Mouse (Mus musculus) cortical plate, adult 2 months (tissue): ENCODE data around the gene Ninj2. TPM values are rescaled to one million over a fixed set of nuclear protein-coding genes. Genes with fewer than 3 reads are reported as not detected.

Experiments used
- H3K27ac ChIP-seq: fragments of 200-500 bp; 2 replicates; pipeline ENCODE4 v1.5.1; 2012; ENCODE audit warnings: low read length, control low read depth, inconsistent platforms; ENCODE audit not compliant: insufficient read depth
- H3K4me1 ChIP-seq: fragments of 200-500 bp; 2 replicates; pipeline ENCODE4 v1.6.1; 2011; ENCODE audit warnings: low read length; ENCODE audit not compliant: control insufficient read depth, insufficient read depth
- H3K4me3 ChIP-seq: fragments of 200-500 bp; 2 replicates; pipeline ENCODE4 v1.5.1; 2011; ENCODE audit warnings: mild to moderate bottlenecking, low read length, control low read depth; ENCODE audit not compliant: insufficient read depth
- CTCF ChIP-seq: fragments of 200-500 bp; IDR thresholded peaks from 2 replicates; pipeline ENCODE4 v1.5.1; 2011; ENCODE audit warnings: mild to moderate bottlenecking, control low read depth, low read length; ENCODE audit not compliant: insufficient read depth; ENCODE audit errors: extremely low read depth
- POLR2A ChIP-seq: fragments of 200-500 bp; IDR thresholded peaks from 2 replicates; pipeline ENCODE4 v1.6.1; 2011; ENCODE audit warnings: mild to moderate bottlenecking, low read length, control low read depth; ENCODE audit not compliant: insufficient read depth; ENCODE audit errors: extremely low read depth
- polyA plus RNA-seq: library from polyadenylated mRNA; depleted of rRNA; stranded (reverse); fragments of >200 nt; gene quantifications from 2 replicates; pipeline ENCODE4 v1.2.3, GENCODE M21; 2012

Ninj2 gene
- polyA plus RNA-seq, 1 experiment = 7.0 TPM

DNA sequence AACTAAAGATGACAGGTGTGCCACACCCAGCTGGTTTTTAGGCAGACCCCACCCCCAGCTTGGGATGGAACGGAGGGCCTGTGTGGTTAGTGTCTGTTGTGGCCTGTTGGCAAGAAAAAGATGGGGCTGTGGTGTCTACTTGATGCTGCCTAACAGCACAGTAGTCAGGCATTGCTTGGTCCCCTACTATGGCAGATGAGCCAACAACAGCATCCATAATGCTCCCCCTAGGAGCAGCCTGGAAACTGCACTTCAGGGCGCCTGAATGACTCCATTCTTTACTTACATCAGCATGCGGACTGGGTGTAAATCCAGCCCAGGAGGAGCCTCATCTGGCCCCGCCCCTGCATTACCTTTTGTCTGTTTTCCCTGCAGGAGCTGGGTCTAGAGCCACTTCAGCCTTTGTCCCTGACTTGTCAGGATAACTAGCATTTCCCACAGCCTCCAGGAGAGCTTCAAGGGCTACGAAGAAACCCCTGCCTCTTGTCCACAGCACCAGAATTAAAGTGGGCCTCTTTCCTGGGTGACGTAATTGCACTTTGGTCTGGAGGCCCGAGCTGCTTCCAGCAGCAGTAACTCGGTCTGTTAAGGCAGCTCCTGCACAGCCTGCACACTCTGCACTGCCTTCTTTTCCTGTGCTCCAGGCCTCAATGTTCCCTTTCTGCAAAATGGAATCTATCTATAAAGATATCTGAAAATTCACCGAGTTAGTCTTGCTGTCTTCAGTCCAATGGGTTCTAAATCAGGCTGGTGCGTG, 106.7 kb downstream of the Ninj2 start:
- TF ChIP-seq POLR2A = no peak
- no peak for TF ChIP-seq CTCF
- H3K4me1 ChIP-seq = no peaks in the 10 kb centered on the region
- H3K4me3 ChIP-seq = no peak overlapping the region
- no peak overlapping the region for H3K27ac ChIP-seq

DNA sequence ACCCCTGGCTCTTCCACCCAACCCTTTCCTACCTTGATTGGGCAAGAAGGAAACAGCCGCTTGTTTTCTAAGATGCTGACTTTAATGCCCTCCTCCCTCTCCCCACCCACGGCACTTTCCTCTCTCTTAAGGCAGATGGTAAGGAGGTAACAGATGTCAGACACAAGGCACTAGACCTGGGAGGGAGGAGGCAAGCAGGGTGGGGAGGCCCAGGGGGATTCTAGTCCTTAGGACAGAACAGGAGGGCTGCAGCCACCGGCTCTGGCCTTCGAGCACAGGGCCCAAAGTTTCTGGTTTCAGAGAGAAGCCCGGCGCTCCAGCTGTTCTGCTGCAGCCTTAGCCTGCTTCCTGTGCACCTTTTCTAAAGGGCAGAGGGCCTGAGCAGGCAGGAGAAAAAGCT, 108.8 kb downstream of the Ninj2 start:
- no peak for TF ChIP-seq POLR2A
- no peak for TF ChIP-seq CTCF
- Histone ChIP-seq H3K4me1 (no peaks in the 10 kb centered on the region), H3K4me3 (no peak overlapping the region), H3K27ac (no peak overlapping the region)

DNA sequence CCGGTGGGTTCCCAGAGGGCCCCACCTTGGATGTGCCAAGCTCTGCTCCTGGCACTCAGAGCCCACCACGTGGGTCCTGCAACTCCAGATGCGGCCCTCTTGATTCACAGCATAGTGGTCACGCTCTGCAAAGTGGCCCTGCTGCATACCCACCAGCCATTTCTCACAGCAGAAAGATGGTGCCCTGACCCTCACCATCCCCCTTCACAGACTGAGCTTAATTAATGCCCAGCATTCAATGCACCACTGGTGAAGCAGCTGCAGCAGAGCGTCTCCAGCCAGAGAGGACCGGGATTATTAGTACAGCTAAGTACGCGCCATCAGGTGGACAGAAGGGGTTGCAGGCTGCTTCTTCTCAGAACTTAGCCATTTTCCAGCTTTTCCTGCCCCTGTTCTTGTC, 109.3 kb downstream of the Ninj2 start:
- Histone ChIP-seq H3K4me3 (no peak overlapping the region), H3K27ac (no peak overlapping the region), H3K4me1 (no peaks in the 10 kb centered on the region)
- no peak for TF ChIP-seq CTCF
- TF ChIP-seq POLR2A = no peak

DNA sequence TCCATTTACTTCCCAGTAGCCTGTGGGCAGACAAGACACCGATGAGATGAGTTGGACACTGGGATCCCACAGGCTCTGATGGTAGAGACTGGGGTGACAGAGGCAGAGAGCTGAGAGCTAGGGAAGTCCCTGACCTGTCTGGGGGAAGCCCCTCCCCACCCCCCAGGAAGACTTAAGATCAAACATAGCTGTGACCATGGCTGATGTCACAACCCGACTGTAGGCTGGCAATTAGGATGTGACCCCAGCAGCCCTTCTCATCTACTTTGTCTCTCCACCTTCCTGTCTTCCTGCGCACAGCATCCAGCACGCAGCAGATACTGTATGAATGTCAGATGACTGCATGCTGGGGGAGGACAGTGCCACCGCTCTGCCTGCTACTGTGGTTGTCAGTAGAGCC, 113.4 kb downstream of the Ninj2 start:
- Histone ChIP-seq H3K4me3 (no peak overlapping the region), H3K4me1 (no peaks in the 10 kb centered on the region), H3K27ac (no peak overlapping the region)
- TF ChIP-seq CTCF (no peak), POLR2A (no peak)

DNA sequence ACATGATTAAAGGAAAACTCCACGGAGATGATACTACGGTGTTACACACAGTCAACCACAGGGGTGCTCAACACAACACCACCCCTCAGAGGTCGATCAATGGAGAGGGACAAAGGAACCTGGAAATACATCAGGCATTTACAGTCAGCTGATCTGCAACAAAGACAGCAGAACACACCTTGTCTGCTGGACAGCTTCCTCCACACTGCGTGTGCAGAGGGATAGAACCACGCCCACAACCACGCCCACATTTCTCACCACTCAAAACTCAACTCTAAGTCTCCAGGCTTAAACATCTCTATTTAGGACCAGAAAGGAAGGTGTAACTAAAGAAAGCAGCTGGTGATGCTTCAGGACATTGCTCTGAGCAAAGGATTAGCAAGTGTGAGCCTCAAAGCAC, 118.4 kb downstream of the Ninj2 start:
- no peak overlapping the region for H3K27ac ChIP-seq
- TF ChIP-seq CTCF (no peak), POLR2A (no peak)
- H3K4me1 ChIP-seq = no peaks in the 10 kb centered on the region
- no peak overlapping the region for H3K4me3 ChIP-seq

DNA sequence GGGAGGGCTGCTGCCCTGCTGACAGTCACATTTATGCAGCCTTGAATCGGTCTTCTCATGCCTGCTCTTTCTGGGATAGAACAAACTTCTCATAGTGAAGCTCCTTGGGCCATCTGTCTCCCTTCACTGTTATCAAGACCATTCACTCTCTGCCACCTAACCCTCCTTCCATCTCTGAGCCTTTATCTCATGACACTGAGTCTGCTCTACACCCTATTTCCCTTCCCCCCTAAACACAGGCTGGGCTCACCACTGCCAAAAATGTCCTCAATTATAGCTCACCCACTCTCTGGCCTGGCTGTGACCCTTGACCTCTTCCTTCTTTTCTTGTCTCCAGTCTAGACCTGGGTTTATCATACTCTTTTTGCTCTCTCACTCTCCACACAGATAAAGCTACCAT, 123.6 kb downstream of the Ninj2 start:
- H3K27ac ChIP-seq = no peak overlapping the region
- H3K4me3 ChIP-seq = no peak overlapping the region
- H3K4me1 ChIP-seq = no peaks in the 10 kb centered on the region
- TF ChIP-seq CTCF (no peak), POLR2A (no peak)

DNA sequence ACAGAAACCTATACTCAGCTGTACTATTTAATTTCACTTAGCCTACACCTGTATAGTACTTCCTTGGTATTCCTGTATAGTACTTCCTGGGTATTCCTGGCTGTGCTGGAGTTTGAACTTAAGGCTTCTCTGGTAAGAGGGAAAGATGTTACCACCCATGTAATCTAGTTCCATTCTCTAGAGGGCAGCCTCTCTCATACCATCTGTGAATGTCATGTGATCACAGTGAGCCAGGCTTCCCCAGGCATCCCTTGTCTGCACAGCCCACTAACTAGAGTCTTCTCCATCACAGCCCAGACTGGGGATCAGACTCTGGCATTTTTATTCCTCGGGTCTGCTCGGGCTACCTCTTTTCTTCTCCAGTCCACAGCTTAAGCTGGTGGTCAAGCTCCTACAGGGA, 126.1 kb downstream of the Ninj2 start:
- Histone ChIP-seq H3K4me1 (no peaks in the 10 kb centered on the region), H3K27ac (no peak overlapping the region), H3K4me3 (no peak overlapping the region)
- no peak for TF ChIP-seq CTCF
- TF ChIP-seq POLR2A = no peak

DNA sequence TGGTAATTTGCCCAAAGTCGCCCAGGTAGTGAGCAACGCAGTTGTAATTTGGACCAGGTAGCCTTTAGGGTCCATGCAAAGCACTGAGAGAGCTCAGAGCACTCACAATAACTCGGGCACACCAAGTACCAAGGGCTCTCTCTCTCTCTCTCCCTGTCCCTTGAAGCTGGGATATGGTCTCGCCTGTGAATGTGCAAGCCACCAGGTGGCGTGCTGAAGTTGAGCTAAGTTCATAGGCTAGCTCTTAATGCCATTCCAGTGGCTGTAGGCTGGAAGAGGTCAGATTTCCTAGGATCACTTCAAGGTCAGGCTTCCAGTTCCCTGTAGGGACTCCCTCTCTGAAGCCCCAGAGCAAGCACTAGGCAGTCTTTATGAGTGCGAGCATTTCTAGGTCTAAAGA, 129.5 kb downstream of the Ninj2 start:
- Histone ChIP-seq H3K27ac (no peak overlapping the region), H3K4me3 (no peak overlapping the region), H3K4me1 (no peaks in the 10 kb centered on the region)
- TF ChIP-seq CTCF (peak; percentile 75), POLR2A (no peak)

DNA sequence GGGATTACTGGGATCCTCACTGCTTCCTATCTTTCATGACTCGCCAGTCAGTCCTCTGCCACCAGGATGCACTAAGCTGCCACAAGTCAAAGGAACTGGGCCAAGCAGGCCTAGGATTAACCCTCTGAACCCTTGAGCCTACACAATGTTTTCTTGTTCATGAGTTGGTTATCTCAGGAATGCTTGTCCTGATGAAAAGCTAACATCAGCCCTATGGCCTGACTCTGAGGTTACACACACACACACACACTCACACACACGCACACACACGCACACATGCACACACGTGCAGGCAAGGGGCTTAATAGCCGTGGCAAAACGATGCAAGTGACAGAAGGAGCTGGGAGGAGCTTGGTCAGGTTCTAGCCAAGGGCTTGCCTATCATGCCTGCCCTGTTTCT, 132.2 kb downstream of the Ninj2 start:
- TF ChIP-seq POLR2A = no peak
- TF ChIP-seq CTCF = no peak
- Histone ChIP-seq H3K27ac (no peak overlapping the region), H3K4me3 (no peak overlapping the region), H3K4me1 (no peaks in the 10 kb centered on the region)

DNA sequence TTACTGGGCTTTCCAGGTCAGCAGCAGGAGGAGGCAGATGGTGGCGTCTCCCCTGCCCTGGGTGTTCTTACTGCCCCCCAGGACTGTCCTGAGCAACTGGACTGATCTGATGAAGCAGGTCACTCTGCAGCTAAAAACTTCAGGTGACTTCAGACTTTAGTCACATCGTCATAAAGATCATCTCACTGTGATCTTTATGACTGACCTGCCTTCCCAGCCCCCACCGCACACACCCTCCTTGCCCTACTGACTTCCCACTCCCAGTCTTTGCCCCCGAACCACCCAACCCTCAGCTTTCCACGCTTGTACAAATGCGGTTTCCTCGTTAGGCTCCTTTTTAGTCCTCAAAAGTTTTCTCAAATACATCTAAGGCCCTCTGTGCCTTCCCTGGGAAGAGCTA, 133.9 kb downstream of the Ninj2 start:
- no peaks in the 10 kb centered on the region for H3K4me1 ChIP-seq
- no peak overlapping the region for H3K4me3 ChIP-seq
- H3K27ac ChIP-seq = no peak overlapping the region
- TF ChIP-seq POLR2A = no peak
- no peak for TF ChIP-seq CTCF
